Mouse (Mus musculus) MEL-GATA-1-ER (cell line): ENCODE data around the gene Lrrc40.
"Not testable (repeated sequence)": the region's sequence is repeated elsewhere in the genome, so short reads cannot be mapped to it uniquely, and the experiment has no call there.

Experiments
- DNase-seq: peaks from one replicate; pipeline ENCODE4 v3.0.0-alpha.2; 2012; ENCODE audit warnings: low read depth; ENCODE audit errors: extremely low read depth

Lrrc40 gene

DNA sequence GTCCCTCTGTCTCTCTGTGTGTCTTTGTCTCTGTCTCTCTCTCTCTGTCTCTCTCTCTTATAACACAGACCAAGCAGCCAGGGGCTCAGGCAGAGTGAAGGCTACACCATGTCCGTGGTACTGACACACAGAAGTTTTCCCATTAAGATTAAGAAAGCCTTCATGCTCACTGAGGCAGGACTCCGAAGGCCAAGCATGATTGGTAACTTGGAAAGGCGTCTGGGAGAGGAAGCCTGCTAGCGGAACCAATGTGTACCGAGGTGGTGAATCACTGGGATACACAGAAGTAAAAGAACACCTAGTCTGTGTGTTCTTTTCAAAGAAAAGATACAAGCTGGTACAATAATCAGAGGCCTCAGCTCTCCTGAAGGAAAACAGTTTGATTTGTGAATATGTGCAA is 41.4 kb downstream of the Lrrc40 start:
- DNase-seq, result no peak

DNA sequence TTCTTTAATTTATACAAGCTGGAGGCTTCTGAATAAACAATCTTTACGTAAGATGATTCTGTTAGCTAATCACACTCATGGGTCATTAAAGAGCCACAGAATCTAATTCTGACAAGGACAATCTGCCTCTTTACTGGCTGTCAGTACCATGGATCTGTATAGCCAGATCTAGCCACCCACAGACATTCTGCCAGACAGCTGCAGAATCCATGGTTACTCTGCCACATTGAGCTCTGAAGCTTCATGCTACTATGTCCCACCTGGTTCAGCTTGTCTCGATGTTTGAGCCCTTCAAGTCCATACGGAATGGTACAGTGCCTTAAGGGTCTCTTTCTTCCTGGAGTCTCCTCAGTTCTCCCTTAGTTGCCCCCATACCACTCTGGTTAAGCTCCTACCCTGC is 55.1 kb downstream of the Lrrc40 start:
- DNase-seq, result no peak

DNA sequence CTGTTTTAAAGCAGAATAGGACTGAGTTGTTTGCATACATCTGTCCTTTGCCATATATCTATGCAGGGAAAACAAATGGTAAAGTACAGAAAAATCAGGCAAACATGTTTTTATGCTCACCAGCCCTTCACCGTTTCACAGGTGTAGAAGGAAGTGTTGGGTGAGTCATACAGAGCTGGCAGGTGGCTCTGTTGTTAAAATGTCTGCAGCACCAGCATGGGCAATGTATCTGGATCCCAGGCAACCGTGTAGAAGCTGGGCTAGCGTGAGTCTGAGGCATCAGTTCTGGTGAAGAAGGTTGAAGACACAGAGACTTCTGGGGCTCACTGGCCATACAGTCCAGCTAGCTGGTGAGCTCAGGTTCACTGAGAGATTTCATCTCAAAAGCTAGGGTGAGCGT is 57.5 kb downstream of the Lrrc40 start:
- DNase-seq, result no peak

GRCm38 (mm10) chr3:158102043-158102442 is 65.6 kb downstream of the Lrrc40 start:
- DNase-seq, result not testable (repeated sequence)

- DNase-seq, result not testable (repeated sequence)
Observed at GRCm38 (mm10) chr3:158102530-158102929, 66.1 kb downstream of the Lrrc40 start.

DNA sequence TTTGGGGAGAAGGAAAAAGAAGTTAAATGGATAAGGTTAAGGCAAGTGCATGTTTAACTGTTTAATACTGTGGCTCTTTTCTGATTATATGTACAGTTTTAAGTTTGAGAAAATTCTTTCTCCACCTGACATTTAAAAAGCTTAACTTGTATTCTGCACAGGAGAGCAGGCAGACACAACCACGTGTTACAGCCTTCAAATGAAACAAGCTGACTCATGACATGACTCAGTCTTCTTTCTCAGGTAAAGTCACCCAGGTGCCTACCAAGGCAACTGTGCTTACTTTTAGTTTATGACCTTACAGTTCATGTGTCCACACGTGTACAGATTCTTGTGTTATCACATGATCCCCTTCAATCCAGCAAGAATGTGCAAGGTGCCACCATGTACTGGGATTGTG is 67.0 kb downstream of the Lrrc40 start:
- DNase-seq, result no peak

DNA sequence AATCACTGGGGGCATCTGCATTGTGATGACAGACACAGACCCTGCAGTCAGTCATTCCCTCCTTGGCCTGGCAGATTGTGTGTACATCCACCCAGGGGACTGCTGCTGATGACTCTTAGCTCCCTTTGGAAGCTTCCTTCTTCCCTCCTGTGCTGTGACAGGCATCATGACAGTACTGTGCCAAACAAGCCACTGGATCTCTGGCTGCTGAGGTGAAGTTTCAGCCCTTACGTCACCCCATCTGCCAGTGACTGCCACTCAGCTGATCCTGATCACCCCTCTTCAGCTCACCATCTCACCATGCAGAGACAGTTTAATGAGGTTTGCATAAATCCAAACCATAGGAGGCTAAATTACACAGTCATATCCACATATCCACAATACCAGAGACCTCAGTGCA is 68.8 kb downstream of the Lrrc40 start:
- DNase-seq, result no peak
